Mouse (Mus musculus): ENCODE measurements around the gene Arhgef38. TPM values are rescaled to one million over a fixed set of nuclear protein-coding genes. Genes with fewer than 3 reads are reported as not detected.

The Arhgef38 gene
- total RNA-seq, 2 experiments from 2014 or later = 0.04 to 0.11 TPM

DNA sequence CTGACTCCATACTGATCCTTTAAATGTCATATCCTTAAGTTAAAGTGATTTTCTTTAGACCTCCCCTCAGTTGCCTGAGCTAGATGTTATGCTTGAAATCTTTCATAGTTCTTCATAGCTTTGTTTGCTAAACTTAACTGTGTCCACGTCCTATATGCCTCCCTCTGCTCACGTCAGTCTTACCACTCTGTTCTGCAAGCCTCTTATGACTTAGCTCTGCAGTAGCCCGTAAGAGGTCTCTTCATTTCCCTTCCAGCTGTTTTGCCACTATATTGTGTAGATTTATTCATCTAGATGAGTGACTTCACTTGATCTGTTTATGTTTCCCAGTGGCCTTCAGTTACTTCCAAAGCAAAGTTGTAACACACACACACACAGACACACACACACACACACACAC lies 130.3 kb downstream of the Arhgef38 start:
- intact Hi-C loops (cut with DNase I) = no loop called here
- DNase-seq (ENCODE audit: extremely low spot score in 1 of 2, low spot score in 2 of 2) = no peak

DNA sequence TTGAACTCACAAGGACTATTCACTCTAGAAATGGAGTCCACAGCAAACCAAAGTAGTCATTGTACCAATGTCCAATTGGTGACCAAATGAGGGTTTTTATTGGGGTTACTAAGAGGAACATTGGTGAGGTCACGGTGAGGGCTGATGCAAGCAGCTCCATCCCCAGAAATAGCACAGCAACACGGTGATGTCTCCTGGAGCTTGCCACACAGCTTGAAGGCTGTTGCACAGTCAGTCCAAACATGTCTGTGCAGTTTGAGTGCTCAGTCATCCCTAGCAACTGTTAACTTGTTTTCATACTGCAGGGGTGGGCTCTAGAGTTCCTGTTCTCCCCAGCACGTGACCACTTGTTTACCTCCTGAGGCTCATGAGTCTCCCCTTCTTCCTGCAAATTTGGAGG lies 131.0 kb downstream of the Arhgef38 start:
- DNase-seq (ENCODE audit: extremely low spot score in 1 of 2, low spot score in 2 of 2) = no peak
- intact Hi-C loops (cut with DNase I) = no loop called here

DNA sequence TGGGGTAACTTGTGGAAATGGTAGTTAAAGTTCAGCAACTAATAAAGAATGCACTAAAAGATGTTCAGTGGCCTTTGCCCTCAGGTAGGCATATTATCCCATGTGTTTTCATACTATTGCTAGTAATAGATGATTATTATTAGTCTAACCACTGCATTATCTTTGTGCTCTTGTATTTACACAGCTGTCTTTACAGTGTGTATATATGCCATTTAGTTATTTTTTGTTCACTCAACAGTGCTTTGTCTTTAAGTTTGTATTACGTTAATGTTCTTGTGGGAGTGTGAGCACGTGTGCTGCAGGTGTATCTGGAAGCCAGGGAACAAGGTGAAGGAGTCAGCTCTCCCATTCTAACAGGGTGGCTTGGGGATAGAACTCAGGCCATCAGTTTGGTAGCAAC lies 135.8 kb downstream of the Arhgef38 start:
- DNase-seq (ENCODE audit: extremely low spot score in 1 of 2, low spot score in 2 of 2) = no peak
- intact Hi-C loops (cut with DNase I) = no loop called here

DNA sequence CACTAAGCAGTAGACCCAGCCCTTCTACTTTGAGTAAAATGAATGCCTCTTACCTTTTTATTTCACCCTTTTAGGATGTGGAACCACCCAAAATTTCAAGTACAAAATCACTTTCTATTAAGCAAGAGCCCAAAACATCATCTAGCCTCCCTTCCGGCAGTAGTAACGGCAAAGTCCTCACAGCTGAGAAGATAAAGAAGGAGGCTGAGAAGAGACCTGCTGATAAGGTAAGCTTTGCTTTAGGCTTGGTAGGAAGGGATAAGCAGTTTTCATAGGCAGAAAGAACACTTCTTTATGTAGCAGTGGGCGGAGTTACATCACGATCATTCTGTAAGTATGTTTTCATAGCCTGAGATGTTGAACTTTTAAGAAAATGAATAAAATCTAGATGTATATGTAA lies 136.4 kb downstream of the Arhgef38 start:
- no peak for DNase-seq (ENCODE audit: extremely low spot score in 1 of 2, low spot score in 2 of 2)
- intact Hi-C loops (cut with DNase I) = no loop called here

DNA sequence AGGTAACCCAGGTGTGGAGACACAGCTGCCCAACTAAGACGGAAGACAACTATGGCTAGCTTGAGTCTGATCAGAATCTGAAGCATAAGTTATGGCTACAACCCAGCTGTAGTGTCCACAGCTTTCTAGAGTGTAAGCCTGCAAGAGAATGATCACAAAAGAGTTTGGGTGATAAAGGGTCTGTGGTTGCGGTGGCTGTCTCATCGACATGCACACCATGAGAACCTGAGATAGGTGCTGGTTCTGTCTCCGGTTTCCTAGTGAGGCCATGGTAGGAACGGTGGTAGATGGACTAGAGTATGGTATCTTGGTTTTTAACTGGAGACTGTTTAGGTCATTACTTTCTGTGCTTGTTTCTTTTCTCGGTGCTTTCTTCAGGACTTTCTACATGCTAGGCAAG lies 136.8 kb downstream of the Arhgef38 start:
- intact Hi-C loops (cut with DNase I) = no loop called here
- no peak for DNase-seq (ENCODE audit: extremely low spot score in 1 of 2, low spot score in 2 of 2)

DNA sequence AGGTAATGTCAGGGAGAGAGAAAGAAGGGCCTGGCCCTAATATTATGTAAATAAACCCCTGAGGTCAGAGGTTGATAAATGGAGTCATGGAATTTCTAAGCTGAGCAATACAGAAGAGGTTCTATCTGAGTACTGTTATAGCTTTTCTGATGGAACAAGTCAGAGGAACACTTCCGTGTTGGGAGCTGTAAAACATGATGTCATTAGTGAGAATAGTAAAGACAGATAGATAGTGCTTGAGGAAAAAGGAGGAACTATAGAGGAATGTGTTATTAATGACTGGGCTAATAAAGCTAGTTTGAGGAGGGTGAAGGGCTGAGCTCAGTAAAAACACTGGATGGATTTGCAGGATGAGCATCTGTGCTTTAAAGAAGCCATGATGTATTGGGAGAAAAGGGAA lies 140.4 kb downstream of the Arhgef38 start:
- intact Hi-C loops (cut with DNase I) = loop anchor here (5.0 kb wide), 1 partner anchor 347 kb away; no protein-coding TSS in a partner anchor
- DNase-seq (ENCODE audit: extremely low spot score in 1 of 2, low spot score in 2 of 2) = no peak

DNA sequence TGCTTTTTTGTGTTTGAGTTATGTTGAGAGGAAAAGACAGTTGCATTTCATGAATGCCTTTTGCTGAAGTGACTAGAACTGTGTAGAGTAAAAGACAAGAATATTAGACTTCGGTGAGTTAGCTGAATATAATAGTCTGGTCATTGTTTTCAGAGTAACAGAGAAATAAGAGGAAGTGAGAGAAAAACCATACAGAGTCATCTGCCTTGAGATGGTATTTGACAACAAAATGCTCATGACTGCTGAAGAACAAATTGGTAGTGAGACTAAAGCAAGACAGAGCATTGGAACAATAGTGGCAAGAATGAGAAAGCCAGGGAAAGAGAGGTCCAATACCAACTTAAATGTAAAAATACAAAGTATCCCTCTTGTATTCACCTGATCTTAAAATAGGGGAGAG lies 141.8 kb downstream of the Arhgef38 start:
- no peak for DNase-seq (ENCODE audit: extremely low spot score in 1 of 2, low spot score in 2 of 2)
- intact Hi-C loops (cut with DNase I) = loop anchor here (5.0 kb wide), 1 partner anchor 346 kb away; no protein-coding TSS in a partner anchor

DNA sequence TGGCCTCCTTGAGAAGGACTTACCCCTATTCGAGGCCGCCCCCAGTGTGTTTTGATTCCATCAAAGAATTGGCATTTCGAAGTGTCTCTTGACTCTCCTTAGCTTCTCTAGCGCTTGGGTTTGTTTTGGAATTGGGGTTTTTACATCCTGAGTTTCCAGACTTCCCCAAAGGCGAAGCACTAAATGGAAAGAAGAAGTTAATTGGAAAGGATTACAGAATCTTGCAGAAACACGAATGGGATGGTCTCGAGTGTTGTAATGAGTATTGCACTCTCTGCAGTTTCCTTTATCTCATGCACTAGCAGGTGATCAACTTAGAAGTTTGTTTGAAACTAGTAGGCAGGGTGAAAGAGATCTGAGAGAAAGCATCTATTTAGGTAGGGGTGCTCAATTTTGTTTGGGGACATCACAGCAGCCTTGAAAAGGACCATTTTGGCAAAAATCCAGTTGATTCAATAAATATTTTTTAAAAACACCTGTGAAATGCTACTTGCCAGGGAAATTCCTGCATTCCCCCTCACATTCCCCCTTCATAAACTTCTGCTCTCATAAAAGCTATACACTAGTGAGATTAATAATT lies 142.4 kb downstream of the Arhgef38 start:
- DNase-seq (ENCODE audit: extremely low spot score in 1 of 2, low spot score in 2 of 2) = no peak
- intact Hi-C loops (cut with DNase I) = loop anchor here (5.0 kb wide), 1 partner anchor 345 kb away; no protein-coding TSS in a partner anchor

DNA sequence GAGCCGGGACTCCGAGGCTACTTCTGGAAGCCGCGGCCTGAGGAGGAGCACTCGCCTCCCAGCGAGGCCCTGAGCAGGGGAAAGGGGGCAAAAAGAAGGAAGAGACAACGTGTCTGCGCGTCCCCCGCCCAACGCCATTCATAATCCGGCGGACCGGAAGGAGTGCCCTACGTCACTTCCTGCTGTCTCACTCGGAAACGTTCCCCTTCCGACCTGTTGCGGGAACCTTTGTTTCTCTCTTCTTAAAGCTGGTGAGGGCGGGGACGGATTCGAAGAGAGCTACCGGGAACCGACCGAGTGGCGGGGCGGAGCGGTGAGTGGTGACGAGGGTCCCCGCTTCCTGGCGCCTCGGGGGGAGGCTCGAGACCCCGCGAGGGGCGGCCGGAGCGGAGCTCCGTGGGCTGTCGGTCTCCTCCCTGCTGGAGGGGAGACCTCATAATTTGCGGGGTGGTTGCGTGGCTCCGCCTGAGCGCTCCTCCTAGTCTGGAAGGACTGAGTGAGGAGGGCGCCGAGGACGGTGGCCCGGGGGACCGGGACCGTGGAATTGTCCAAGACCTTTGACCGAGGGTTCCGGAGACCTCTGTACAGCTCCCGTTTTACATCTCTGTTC lies 143.0 kb downstream of the Arhgef38 start, which contains the start of the genes Ints12 and Gstcd:
TSS of gene Ints12 (plus strand) at position 177 of the 610 bp plus-strand sequence.
TSS of gene Gstcd (minus strand) at position 370 of the 610 bp plus-strand sequence.
- intact Hi-C loops (cut with DNase I) = loop anchor here (5.0 kb wide), 1 partner anchor 344 kb away; no protein-coding TSS in a partner anchor
- DNase-seq (ENCODE audit: extremely low spot score in 1 of 2, low spot score in 2 of 2) = peak; percentile 95

DNA sequence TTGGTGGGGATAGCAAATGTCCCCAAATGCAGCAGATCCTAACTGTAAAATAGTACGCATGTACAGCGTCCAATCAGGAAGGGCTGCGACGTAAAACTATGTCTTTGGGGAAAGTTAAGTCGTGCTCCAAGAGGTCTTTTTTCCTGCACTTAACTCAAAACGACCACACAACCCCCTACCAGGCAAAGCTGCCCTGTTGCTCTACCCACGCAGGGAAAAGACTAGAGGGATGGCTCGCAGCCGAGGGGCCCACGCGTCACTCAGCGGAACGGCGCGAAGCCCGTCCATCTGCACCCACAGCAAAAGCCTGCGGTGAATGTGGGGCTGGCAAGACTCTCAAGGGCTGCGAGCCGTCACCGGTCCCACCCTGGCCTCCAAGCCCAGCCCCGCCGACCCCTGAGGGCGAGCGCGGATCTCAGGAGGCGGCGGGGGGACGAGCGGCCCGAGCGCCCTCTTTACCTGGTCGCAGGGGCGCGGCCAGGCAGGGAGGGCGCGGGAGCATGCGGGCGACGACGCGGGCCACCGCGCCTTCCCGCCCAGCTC lies 143.6 kb downstream of the Arhgef38 start:
- DNase-seq (ENCODE audit: extremely low spot score in 1 of 2, low spot score in 2 of 2) = peak; percentile 34 to 58
- intact Hi-C loops (cut with DNase I) = loop anchor here (5.0 kb wide), 1 partner anchor 344 kb away; no protein-coding TSS in a partner anchor

DNA sequence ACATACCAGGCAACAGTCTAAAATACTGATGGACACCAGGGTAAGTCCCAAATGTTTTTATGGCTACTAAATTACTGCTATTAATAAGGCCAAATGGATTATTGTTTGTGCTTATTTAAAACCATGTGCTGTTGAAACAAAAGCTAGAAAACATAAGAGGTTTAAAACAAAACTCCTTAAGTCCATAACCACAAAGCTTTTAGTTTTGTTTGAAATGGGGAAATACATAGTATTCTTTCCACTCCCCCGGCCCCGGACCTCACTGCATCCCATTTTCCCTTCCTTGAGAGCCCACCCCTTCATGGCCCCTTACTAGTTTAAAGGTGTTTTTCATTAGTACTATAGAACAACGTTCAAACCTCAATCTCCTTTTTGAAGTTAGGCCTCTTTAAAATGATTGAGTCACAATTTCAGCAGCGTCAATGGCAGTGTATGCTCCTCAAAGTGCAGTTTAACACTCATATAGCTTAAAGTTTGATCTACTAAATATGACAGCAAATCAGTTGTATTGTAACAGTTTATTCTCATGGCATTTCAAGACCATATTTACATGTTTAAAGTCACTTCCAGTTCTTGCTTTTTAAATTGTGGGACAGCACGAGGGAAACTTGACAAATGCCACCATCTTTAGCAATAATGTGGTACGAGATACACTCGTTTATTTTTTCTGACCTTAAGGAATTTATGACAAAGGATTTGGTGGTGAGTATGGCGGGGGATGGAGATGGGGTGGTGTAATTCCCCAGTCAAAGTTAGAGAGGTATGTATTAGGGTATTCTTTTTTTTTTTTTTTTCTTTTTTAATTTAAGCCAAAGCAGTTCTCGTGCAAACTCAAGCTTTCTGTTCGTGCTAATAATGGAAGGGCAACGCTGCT lies 144.3 kb downstream of the Arhgef38 start:
- no peak for DNase-seq (ENCODE audit: extremely low spot score in 1 of 2, low spot score in 2 of 2)
- intact Hi-C loops (cut with DNase I) = loop anchor here (5.0 kb wide), 1 partner anchor 343 kb away; no protein-coding TSS in a partner anchor

DNA sequence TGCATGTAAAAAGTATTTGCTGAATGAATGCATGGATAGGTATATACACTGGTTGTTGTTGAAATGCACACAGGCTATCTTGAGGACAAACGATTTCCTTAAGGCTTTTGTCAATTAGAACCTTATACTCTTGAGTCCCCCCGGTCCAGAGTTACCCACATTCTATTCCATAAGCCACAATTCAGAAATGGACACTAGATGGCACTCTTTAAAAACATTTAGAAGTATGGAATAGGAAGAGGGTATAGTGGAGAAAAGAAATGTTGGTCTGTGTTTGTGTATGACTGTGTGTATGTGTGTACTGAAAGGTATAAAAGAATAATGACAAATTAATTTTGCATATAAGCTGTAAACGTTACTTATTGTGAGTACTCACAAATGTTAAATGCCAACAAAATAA lies 148.9 kb downstream of the Arhgef38 start:
- DNase-seq (ENCODE audit: extremely low spot score in 1 of 2, low spot score in 2 of 2) = no peak
- intact Hi-C loops (cut with DNase I) = no loop called here

DNA sequence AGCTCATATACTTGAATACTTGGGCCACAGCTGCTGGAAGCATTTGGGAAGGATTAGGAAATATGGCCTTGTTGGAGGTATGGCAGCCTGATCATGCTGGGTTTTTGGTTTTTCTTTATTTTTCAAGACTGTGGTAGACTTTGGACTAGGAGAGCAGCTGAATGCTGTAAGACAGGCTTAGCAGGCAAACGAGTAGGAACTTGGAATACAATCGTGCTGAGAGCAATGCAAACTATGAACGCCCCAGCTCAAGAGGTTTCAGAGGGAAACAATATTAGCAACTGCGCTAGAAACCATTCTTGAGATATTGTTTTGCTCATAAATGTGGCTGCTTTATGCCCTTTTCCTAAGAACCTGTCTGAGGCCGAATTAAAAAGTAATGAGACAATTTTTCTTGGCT lies 152.0 kb downstream of the Arhgef38 start:
- no peak for DNase-seq (ENCODE audit: extremely low spot score in 1 of 2, low spot score in 2 of 2)
- intact Hi-C loops (cut with DNase I) = no loop called here

DNA sequence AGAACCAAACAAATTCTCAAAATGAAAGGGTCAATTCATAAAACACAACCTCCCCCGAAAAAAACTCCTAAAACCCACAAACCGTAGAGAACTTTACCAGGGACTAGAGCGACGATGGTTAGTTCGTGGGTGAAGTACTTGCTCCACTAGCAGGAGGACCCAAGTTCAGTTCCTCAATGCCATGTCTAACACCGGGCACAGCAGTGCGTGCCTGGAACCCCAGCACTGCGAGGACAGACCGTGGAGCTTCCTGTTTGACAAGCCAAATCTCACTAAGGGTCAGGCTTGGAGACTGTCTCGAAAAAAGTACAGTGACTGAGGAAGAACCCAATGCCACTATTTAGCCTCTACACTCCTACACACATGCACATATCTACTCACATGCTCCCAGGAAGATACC lies 159.2 kb downstream of the Arhgef38 start:
- DNase-seq (ENCODE audit: extremely low spot score in 1 of 2, low spot score in 2 of 2) = no peak
- intact Hi-C loops (cut with DNase I) = no loop called here

Other genes starting within 250 kb of the Arhgef38 start
- 10 to 100 TPM; 11.6 to 11.7 TPM for gene Ints12, start 143.1 kb downstream of the Arhgef38 start, total RNA-seq (2021)
- gene Gstcd, start 142.9 kb downstream of the Arhgef38 start, total RNA-seq (2021) = 1 to 10 TPM; 7.4 to 9.7 TPM
- gene Ppa2, start 75.2 kb upstream of the Arhgef38 start, total RNA-seq (2021) = 10 to 100 TPM; 48.2 to 53.9 TPM